Mouse (Mus musculus): Measurements from ENCODE around the gene Rnf182.

DNA sequence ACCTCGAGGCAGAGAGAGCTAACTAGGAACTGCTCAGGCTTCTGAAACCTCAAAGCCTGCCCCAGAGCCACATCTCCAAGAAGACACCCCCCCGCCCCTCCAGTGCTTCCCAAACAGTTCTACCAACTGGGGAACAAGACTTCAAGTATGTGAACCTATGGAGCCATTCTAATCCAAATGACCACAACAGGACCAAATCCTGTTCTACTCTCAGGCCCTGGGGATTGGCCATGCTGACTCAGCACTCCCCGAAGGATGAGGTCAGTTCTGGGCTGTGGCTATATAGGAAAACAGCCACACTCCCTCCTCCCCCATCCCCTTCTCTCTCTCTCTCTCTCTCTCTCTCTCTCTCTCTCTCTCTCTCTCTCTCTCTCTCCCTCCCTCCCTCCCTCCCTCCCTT, 28.5 kb upstream of the Rnf182 start:
- TF ChIP-seq GATA1 (IDR thresholded peaks at IDR 0.05; ENCODE audit: low read length) (no peak), TAL1 (IDR thresholded peaks at IDR 0.05; ENCODE audit: low read length) (no peak)
